Mouse (Mus musculus) embryonic facial prominence, embryonic 13.5 days (tissue): ENCODE results near the gene Dstyk. TPM values are rescaled to one million over a fixed set of nuclear protein-coding genes. Genes with fewer than 3 reads are reported as not detected.

Experiments
- ATAC-seq: fragments of 200-750 bp; cut with Nextera tagmentation; 2 replicates; pipeline ENCODE4 v1.8.0; 2017; ENCODE audit warnings: low read depth; ENCODE audit not compliant: insufficient number of reproducible peaks, insufficient read depth, low FRiP score, low TSS enrichment
- H3K27ac ChIP-seq: fragments of 300-500 bp; sonication (generic); 2 replicates; pipeline ENCODE4 v1.5.1; 2015; ENCODE audit warnings: moderate library complexity, mild to moderate bottlenecking, inconsistent platforms
- H3K27me3 ChIP-seq: fragments of 300-500 bp; sonication (generic); 2 replicates; pipeline ENCODE4 v1.6.1; 2015; ENCODE audit warnings: mild to moderate bottlenecking, inconsistent platforms
- H3K36me3 ChIP-seq: fragments of 300-500 bp; sonication (generic); 2 replicates; pipeline ENCODE4 v1.6.1; 2015; ENCODE audit warnings: mild to moderate bottlenecking, inconsistent platforms
- H3K4me1 ChIP-seq: fragments of 300-500 bp; sonication (generic); 2 replicates; pipeline ENCODE4 v1.6.1; 2015; ENCODE audit warnings: inconsistent platforms
- H3K4me2 ChIP-seq: fragments of 300-500 bp; sonication (generic); 2 replicates; pipeline ENCODE4 v1.6.1; 2015; ENCODE audit warnings: moderate library complexity, mild to moderate bottlenecking, inconsistent platforms
- H3K4me3 ChIP-seq: fragments of 300-500 bp; sonication (generic); 2 replicates; pipeline ENCODE4 v1.5.1; 2015; ENCODE audit warnings: mild to moderate bottlenecking, inconsistent platforms
- H3K9ac ChIP-seq: fragments of 300-500 bp; sonication (generic); 2 replicates; pipeline ENCODE4 v1.6.1; 2015; ENCODE audit warnings: mild to moderate bottlenecking, inconsistent platforms
- H3K9me3 ChIP-seq: fragments of 300-500 bp; sonication (generic); 2 replicates; pipeline ENCODE4 v1.6.1; 2016; ENCODE audit warnings: inconsistent platforms
- WGBS: fragments of 180-500 bp; shearing (Covaris S2); methylation state at CpG from one replicate; pipeline ENCODE4 v1.1.7; 2015; ENCODE audit warnings: mixed read lengths; 5-methylcytosine and 5-hydroxymethylcytosine counted together
- polyA plus RNA-seq: library from polyadenylated mRNA; unstranded; fragments of >200 nt; fragmentation: Nextera tagmentation; extraction: Ambion mirVana; gene quantifications from 2 replicates; pipeline ENCODE4 v1.2.1, GENCODE M21; 2015

Gene Dstyk
- polyA plus RNA-seq, 1 experiment from 2014 or later, result 16.1 TPM

- no peak for ATAC-seq
- Histone ChIP-seq H3K9ac (no peak overlapping the region), H3K27ac (no peak overlapping the region), H3K4me2 (no peak overlapping the region), H3K4me1 (peaks cover 15% of the 10 kb centered on the region), H3K9me3 (no peaks in the 10 kb centered on the region), H3K27me3 (no peaks in the 10 kb centered on the region), H3K36me3 (peaks cover 13% of the 10 kb centered on the region), H3K4me3 (no peak overlapping the region)
- 89% methylated on average over 2 of the region's 2 CpGs for WGBS
Measured at GRCm38 (mm10) chr1:132481619-132482018, 64.3 kb downstream of the Dstyk start.

DNA sequence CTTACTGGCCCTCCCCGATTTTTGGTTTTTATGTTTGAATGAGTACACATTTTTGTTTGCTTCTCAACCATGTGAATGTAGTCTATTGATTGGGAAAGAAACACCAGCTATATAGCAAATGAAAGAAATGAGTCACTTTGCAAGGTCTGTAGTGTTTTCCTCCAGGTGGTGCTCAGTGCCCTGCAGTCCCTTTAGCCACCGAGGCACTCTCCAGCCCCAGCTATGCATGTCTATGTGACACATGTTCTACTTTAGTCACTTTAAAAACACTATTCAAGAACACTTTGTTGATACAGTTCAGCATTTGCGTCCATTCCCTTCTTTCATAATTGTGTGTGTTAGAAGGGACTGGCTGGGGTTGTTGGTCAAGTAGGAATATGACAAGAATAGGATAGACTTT lies 65.9 kb downstream of the Dstyk start:
- Histone ChIP-seq H3K9me3 (no peaks in the 10 kb centered on the region), H3K9ac (no peak overlapping the region), H3K27me3 (no peaks in the 10 kb centered on the region), H3K36me3 (peaks cover 25% of the 10 kb centered on the region), H3K4me3 (no peak overlapping the region), H3K27ac (no peak overlapping the region), H3K4me1 (peaks cover 11% of the 10 kb centered on the region), H3K4me2 (no peak overlapping the region)
- WGBS, result 90% methylated on average over 3 of the region's 3 CpGs
- ATAC-seq, result no peak

DNA sequence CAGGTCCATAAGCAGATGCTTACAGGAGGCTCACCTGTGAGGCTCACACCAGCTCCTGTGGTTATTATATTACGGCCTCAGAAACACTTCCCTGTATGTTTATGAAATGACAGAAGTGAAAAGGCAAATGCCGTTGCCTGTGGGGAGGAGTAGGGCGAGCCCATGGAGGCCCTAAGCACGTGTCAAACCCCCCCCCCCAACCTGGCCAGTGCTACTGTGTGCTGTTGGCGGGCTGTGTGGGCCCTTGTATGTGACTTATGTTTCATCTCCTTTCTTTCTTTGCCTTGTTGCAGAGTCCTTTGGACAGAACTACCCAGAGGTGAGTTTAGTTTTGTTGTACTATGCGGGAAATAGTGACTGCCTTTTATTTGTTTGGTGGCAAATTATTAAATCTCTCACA lies 66.4 kb downstream of the Dstyk start:
- Histone ChIP-seq H3K36me3 (peaks cover 30% of the 10 kb centered on the region), H3K4me2 (no peak overlapping the region), H3K4me3 (no peak overlapping the region), H3K27ac (no peak overlapping the region), H3K27me3 (no peaks in the 10 kb centered on the region), H3K9me3 (no peaks in the 10 kb centered on the region), H3K4me1 (peaks cover 5% of the 10 kb centered on the region; the same call in 1 of the 2 replicates), H3K9ac (no peak overlapping the region)
- ATAC-seq, result no peak
- WGBS, result 86% methylated on average over 6 of the region's 6 CpGs

- H3K36me3 ChIP-seq, result peaks cover 84% of the 10 kb centered on the region
- H3K4me1 ChIP-seq, result no peaks in the 10 kb centered on the region
- no peak for ATAC-seq
- H3K27ac ChIP-seq, result no peak overlapping the region
- H3K4me2 ChIP-seq, result no peak overlapping the region
- H3K4me3 ChIP-seq, result no peak overlapping the region
- H3K27me3 ChIP-seq, result no peaks in the 10 kb centered on the region
- 93% methylated on average over 2 of the region's 2 CpGs for WGBS
- H3K9me3 ChIP-seq, result no peaks in the 10 kb centered on the region
- no peak overlapping the region for H3K9ac ChIP-seq
Measured at GRCm38 (mm10) chr1:132500535-132500934, 83.2 kb downstream of the Dstyk start.

- ATAC-seq, result no peak
- H3K27ac ChIP-seq, result no peak overlapping the region
- WGBS, result 94% methylated on average over 5 of the region's 5 CpGs
- H3K9ac ChIP-seq, result no peak overlapping the region
- no peak overlapping the region for H3K4me3 ChIP-seq
- H3K9me3 ChIP-seq, result no peaks in the 10 kb centered on the region
- H3K4me2 ChIP-seq, result no peak overlapping the region
- no peaks in the 10 kb centered on the region for H3K27me3 ChIP-seq
- peaks cover 77% of the 10 kb centered on the region for H3K36me3 ChIP-seq
- no peaks in the 10 kb centered on the region for H3K4me1 ChIP-seq
Measured at GRCm38 (mm10) chr1:132505155-132505554, 87.8 kb downstream of the Dstyk start.

GRCm38 (mm10) chr1:132506058-132506457 lies 88.7 kb downstream of the Dstyk start, which contains the start of gene Tmem81:
TSS of gene Tmem81 (plus strand) at chr1:132506230.
- Histone ChIP-seq H3K36me3 (peaks cover 68% of the 10 kb centered on the region), H3K4me3 (no peak within 1 kb of the TSS), H3K4me2 (no peak within 1 kb of the TSS), H3K27ac (no peak within 1 kb of the TSS), H3K27me3 (no peaks in the 10 kb centered on the region), H3K9ac (no peak within 1 kb of the TSS), H3K4me1 (no peaks in the 10 kb centered on the region), H3K9me3 (no peaks in the 10 kb centered on the region)
- 80% methylated on average over 7 of the region's 7 CpGs for whole genome bisulfite sequencing
- ATAC-seq, result no peak

GRCm38 (mm10) chr1:132506656-132507055 lies 89.3 kb downstream of the Dstyk start:
- ATAC-seq, result no peak
- no peaks in the 10 kb centered on the region for H3K9me3 ChIP-seq
- no peak overlapping the region for H3K9ac ChIP-seq
- H3K27ac ChIP-seq, result no peak overlapping the region
- no peaks in the 10 kb centered on the region for H3K4me1 ChIP-seq
- H3K4me3 ChIP-seq, result no peak overlapping the region
- WGBS, result 95% methylated on average over 7 of the region's 7 CpGs
- H3K36me3 ChIP-seq, result peaks cover 62% of the 10 kb centered on the region
- no peaks in the 10 kb centered on the region for H3K27me3 ChIP-seq
- no peak overlapping the region for H3K4me2 ChIP-seq

- no peak overlapping the region for H3K4me2 ChIP-seq
- WGBS, result 88% methylated on average over 5 of the region's 5 CpGs
- H3K4me3 ChIP-seq, result no peak overlapping the region
Measured at GRCm38 (mm10) chr1:132509771-132510170, 92.4 kb downstream of the Dstyk start.

DNA sequence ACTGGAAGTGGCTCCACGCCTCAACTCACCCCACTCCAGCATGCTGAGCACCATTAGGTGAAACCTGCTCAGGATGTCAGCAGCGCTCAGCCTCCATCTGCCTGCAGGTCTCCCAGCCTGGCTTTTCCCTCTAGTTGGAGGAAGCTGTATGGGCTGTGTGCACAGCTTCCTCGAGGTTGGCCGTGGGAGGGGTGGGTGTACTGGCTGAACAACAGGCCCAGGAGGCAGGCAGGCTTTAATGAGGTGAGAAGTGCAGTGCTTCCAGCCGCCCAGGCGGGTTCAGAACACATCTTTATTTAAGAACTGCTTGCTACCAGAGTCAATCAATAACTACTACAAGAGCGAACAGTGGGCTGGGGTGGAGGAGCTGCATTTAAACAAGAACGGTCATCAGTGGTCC lies 94.2 kb downstream of the Dstyk start:
- Histone ChIP-seq H3K27ac (no peak overlapping the region), H3K9ac (no peak overlapping the region), H3K36me3 (peaks cover 21% of the 10 kb centered on the region), H3K4me2 (no peak overlapping the region), H3K4me3 (no peak overlapping the region), H3K27me3 (no peaks in the 10 kb centered on the region), H3K4me1 (no peaks in the 10 kb centered on the region), H3K9me3 (no peaks in the 10 kb centered on the region)
- no peak for ATAC-seq
- 68% methylated on average over 8 of the region's 8 CpGs for WGBS

More at GRCm38 (mm10) chr1:132509771-132510170, 92.4 kb downstream of the Dstyk start:
- H3K27ac ChIP-seq, result no peak overlapping the region
- H3K9me3 ChIP-seq, result no peaks in the 10 kb centered on the region
- ATAC-seq, result no peak
- no peaks in the 10 kb centered on the region for H3K4me1 ChIP-seq
- no peaks in the 10 kb centered on the region for H3K27me3 ChIP-seq
- H3K9ac ChIP-seq, result no peak overlapping the region
- H3K36me3 ChIP-seq, result peaks cover 37% of the 10 kb centered on the region

DNA sequence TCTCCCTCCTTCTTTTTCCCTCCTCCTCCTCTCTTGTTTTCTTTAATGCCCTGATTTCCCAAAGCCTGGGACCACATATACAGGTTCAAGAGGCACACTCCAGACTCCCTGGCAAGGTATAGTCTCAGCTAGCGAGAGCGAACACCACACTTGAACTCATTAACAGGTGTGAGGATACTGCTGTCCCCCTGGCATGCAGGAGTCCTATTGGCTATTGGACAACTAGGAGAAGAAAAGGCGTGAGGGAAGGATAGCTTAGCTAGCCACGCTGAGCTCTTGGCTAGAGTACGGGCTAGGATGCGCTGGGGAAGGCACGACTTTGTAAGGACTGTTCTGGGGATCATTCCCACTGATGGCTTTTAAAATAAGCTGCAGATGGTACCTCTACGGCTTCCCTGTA lies 94.8 kb downstream of the Dstyk start:
- Histone ChIP-seq H3K27me3 (no peaks in the 10 kb centered on the region), H3K4me1 (no peaks in the 10 kb centered on the region), H3K36me3 (peaks cover 15% of the 10 kb centered on the region), H3K4me3 (no peak overlapping the region), H3K4me2 (no peak overlapping the region), H3K9me3 (no peaks in the 10 kb centered on the region), H3K27ac (no peak overlapping the region), H3K9ac (no peak overlapping the region)
- ATAC-seq, result no peak
- 81% methylated on average over 8 of the region's 8 CpGs for WGBS

- Histone ChIP-seq H3K4me3 (no peak overlapping the region), H3K9ac (no peak overlapping the region), H3K9me3 (no peaks in the 10 kb centered on the region), H3K27ac (no peak overlapping the region), H3K4me2 (no peak overlapping the region), H3K4me1 (no peaks in the 10 kb centered on the region), H3K27me3 (no peaks in the 10 kb centered on the region), H3K36me3 (no peaks in the 10 kb centered on the region)
- no peak for ATAC-seq
- WGBS, result 86% methylated on average over 12 of the region's 12 CpGs
Measured at GRCm38 (mm10) chr1:132515339-132515738, 98.0 kb downstream of the Dstyk start.
